Mouse (Mus musculus): ENCODE results near the gene Prtg. TPM values are rescaled to one million over a fixed set of nuclear protein-coding genes. Genes with fewer than 3 reads are reported as not detected.

The Prtg gene
- polyA plus RNA-seq (2017; shearing (Covaris generic)), result not detected

DNA sequence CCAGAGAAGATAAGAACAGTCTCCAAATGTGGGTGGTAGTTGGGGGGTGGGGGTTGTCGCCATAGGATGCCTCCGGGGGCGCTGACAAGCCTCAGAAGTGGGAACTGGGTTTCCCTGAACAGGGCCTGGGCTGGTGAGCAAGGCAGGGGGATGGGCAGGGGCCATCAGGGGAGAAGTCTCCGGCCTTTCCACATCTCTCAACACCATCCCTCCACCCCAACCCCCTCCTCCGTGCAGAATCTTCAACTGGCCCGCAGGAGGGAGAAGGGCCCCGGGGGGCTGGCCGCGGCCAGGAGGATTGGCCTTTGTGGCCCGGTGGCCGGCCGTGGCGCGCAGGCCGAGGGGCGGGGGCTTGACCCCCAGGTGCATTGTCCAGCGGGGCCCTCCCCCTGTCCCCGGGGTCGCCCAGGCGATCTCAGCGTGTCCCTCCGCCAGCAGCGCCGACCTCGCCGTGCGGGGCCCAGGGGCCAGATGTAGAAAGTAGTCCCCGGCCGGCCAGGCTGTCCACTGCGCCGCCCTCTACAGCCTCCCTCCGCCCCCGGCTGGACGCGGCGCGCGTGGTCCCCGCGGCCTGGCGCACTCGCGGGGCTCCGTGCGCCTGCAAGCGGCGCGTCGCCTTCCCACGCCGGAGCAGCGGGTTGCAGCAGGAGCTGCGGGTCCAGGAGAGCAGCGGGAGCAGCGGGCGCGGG, at the start of gene Prtg:
Prtg (plus strand) TSS at position 144 of the 689 bp plus-strand sequence.
- no peak for ATAC-seq

DNA sequence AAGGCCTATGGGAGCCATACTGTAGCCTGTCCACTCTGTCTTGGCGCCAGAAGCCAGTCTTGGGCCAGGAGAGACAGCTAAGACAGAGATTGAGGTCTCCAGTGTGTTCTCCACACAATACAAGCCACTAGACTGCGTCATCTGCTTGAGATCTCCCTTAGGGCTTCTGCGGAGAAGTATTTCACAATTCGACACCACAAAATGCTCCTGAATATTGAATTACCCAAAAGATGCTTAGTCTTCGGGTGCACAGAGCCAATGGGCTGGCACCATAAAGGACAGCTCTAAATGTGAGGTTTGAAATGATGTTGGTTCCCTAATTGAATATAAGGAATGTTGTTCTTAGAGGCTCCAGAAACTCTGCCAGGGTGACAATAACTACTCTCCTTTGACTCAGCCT, 49.5 kb upstream of the Prtg start:
- no peak for ATAC-seq

DNA sequence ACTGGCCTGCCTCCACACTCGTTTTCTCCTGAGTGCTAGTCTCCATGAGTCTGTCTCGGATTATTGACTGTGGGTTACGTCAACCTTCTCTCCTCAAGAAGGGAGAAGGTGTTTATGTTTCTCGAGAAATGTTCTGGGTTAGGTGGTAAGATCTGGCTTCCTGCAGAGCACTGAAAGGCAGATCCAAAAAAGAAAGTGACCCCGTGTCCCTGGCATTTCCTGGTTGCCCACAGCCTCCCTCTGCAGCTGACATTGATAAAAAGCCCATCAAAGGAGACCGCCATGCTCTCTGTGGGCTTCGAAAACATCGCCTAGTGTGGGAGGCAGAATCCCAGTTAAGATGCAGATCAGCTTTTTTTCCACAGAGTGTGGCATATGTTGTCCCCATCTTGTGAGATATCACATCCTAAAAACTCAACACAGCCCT, 48.0 kb upstream of the Prtg start:
- ATAC-seq, result no peak

DNA sequence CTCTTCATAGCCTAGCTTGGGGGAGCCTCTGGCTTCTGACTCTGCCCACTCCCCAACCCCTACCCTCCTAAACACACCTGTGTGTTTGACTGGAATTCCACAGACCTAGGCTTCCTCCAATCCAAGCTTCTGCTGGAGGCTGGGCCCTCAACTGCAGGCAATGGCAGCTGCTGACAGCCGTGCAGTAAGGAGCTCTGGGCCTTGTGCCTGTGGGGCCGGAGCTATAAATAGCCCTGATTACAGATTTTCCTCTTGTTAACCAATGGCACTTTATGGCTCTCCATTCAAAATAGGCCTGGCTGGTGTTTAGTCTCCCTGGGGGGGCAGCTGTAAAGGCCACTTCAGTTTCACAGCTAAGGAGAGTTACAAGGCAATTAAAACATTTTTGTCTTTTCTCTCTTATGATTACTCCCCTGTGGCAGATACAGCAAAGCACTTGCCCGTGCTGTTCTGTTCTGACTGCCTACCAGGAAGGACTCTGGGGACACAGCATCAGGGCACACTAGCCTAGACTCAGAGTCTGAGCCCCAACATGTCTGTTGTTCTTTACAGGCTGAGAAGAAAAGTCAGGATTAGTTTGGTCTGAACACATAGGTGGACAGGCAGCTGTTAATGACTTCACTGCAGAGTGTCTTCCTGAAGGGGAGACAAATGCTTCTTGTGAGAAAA, 43.5 kb upstream of the Prtg start:
- ATAC-seq, result no peak

DNA sequence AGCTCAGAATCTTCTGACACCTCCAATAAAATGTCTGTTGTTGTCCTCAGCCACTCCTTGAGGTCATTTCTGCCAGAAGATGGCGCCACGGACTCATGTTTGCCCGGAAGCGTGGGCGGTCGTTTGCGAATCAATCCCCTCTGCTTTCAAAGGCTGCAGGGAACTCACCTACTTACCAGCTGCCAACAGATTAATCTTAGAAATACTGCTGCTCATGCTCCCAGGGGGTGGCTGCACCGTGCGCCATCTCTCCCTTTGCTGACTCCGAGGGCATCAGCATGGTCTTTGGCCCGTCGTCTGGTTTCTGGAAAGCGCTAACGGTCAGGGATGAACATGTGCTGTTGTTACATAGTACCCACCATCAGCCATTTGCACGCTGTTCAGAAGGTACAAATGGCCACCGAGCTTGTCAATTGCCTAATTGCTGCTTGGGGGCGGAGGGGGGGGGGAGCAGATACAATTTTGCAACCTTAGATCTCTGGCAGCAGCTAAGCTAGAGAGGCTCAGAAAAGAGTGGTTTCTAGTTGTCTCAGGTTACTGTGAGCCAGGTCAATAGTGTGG, 39.8 kb upstream of the Prtg start:
- ATAC-seq, result no peak

DNA sequence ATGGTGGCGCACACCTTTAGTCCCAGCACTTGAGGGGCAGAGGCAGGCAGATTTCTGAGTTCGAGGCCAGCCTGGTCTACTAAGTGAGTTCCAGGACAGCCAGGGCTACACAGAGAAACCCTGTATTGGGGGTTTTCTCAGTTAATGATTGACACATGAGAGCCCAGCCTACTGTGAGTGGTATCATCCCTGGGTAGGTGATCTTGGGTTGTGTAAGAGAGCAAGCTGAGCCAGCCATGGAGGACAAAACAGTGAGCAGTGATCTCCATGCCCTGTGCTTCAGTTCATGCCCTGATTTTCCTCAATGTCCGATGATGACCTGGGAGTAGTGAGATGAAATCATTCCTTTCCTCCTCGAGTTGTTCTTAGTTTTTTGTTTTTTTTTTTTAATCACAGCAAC, 31.7 kb upstream of the Prtg start:
- no peak for ATAC-seq

DNA sequence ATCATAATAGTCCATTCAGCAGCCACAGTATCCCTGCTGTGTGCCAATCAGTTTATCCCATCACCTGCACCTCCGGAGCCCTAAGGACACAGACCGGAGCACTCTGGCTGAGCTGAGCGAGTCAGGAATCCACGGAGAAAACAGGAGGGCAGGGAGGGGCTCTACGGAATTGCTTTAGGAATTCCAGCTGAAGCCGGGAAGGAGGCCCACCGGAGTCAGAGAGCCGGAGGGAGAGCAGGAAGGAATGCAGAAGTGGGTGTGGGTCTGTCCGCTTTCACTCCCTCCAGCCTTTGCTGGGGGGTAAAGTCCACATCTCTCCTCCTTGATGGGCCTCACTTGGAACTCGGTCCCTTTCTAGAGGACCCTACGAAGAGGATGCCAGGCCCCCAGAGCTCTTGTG, 27.7 kb upstream of the Prtg start:
- ATAC-seq, result no peak

DNA sequence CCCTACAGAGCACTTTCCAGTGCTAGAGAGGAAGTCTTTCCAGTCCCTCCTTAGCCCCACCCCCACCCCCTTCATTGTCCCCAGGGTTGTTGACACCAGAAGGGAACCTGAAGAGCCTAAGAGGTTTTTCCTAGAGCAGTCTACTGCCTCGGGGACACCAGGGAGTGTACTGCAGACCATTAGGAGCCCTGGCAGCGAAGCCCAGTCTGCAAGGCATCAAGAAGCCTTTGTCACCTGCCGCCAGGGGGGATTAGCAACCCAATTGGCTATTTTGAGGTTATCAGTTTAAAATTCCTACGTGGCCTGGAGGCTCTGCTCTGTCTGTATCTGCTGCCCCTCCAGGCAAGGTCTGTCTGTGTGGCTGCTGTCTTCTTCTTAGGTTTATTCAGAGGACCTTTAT, 26.9 kb upstream of the Prtg start:
- no peak for ATAC-seq

DNA sequence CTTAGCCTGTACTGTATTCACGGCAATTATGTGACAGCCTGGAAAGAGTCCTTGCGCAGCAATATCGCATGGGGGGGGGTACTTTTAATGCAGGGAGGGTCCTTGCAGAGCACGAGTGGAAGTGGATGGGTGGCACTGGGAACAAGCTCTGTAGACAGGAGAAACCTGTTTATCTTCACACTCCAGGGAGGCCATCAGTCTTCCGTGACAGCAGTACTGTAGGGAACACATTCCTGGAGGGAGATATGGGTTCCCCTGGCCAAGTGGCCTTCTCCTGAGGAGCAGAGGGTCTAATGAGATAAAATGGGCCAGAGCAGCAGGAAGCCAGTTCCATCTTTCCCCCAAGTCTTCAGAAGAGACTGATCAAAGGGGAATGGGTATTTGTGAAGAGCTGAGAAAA, 26.0 kb upstream of the Prtg start:
- ATAC-seq, result no peak

DNA sequence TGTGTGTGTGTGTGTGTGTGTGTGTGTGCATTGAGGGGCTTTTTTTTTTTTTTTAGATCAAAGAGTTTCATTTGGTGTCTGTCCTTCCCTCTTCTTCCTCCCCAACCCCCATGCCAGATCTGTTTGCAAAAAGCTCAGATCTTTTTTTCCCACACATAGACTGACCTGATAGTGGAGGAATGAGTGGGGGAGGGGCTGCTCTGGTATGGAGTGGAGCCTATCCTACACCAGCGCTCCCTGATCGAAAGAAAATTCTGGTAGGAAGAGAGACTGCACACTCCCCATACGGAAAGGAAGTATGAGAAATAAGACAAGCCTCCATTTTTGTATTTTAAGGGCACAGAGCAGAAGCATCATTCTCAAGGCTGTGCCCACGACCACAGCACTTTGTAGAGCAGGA, 25.2 kb upstream of the Prtg start:
- no peak for ATAC-seq

DNA sequence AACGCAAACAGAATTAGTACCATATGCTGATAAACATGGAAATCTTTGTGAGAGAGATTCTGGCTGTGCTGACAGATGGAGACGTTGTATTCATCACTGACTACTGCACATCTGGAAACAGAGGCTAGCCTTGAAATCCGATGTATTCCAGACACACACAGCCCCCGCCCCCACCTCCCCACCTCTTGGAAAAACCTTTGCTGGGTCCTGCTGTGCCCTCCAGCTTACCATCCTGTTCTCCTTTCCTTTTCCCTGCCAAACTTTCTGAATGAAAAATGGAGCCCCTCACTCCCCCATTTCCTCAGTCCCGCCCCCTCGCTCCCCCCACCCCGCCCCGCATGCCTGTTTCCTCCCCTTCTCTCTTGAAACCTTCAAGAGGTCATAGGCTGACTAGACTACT, 24.6 kb upstream of the Prtg start:
- no peak for ATAC-seq

DNA sequence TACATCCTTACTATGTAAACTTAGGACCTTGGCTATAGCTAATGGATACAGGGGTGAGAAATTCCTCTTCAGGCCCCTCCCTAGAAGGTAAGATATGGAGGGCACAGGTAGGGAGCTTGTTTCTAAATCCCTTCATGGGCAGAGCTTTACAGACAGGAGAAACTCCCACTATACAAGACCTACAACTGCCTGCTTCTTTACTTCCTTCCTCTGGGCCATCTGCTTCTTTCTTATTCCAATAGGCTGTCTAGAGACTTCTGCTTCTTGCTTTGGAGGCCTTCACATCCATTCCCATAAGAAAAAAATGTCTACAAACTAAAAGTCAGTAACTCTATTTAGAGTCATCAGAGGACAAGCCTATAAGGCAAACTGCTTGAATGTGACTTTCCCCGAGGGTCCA, 18.9 kb upstream of the Prtg start:
- no peak for ATAC-seq

DNA sequence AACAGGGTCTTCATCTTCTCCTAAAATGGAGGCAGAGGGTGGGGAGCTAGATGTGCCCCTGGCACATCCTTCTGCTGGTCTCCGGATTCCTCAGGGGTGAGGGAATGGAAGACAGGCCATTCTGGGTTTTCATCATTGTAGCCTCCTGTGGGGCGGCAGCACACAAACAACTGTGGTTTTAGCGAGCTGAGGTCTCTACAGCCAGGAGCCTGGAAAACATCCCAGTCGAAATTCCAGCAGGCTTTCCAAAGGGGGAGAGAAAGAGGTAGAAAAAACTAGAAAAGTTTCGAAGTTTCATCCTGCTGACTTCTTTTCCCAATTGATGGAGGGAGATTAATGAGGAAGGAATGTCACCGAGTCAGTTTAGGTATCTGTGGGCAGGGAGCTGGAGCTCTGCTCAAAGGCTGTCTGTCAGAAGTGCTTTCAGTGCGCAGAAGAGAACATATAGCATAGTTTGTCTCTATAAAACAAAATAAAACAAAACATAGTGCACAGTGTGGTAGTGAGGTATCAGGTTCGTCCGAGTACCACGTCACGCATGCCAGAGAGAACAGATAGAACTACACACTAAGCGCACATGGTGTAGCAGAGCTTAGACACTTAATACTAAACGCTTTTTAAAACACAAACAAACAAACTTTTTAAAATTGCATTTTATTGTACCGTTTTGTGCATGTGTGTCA, 16.0 kb upstream of the Prtg start:
- no peak for ATAC-seq

DNA sequence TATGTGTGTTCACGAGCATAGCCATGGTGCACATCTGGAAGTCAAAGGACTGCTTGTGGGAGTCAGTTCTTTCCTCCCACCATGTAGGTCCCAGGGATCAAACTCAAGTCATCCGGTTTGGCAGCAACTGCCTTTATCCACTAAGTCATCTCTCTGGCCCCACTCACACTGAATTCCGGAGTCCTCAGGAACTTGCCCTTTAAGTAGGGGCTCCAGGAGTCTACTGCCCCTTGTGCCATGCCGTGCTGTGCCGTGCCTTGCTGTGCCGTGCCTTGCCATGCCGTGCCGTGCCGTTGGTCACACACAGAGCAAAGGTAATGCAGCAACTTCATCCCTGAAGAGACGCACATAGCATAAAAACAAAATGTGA, 15.5 kb upstream of the Prtg start:
- ATAC-seq, result no peak

DNA sequence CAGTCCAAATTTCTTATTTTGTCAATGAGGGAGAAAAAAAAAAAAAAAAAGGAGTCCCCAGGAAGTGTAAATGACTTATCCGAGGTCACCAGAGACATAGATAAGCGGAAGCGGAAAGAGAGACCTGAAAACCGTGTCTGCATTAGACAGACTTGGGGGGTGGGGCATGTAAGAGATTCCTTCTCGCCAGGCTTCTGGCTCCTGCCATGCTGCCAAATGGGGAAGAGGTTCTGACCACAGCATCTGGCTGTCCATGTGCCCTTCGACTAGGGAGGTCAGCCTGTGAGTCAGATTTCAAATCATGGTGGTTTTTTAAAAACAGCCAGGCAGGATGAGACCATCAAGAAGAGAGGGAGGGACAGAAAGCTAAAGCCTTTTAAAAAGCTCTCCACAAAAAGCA, 15.0 kb upstream of the Prtg start:
- ATAC-seq, result no peak

DNA sequence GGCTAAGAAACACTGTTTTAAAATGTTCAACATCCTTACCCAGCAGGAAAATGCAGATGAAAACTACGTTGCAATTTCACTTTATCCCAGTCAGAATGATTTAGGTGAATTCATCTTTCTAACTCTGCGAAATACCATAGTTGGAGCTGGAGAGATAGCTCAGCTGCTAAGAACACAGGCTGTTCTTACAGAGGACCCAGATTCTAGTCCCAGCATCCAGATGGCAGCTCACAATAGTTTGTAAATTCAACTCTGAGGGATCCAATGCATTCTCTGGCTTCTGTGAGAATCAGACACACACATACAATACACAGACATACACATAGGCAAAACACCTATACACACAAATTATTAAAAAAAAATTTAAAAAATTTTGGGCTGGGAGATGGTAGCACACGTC, 11.4 kb upstream of the Prtg start:
- ATAC-seq, result no peak

DNA sequence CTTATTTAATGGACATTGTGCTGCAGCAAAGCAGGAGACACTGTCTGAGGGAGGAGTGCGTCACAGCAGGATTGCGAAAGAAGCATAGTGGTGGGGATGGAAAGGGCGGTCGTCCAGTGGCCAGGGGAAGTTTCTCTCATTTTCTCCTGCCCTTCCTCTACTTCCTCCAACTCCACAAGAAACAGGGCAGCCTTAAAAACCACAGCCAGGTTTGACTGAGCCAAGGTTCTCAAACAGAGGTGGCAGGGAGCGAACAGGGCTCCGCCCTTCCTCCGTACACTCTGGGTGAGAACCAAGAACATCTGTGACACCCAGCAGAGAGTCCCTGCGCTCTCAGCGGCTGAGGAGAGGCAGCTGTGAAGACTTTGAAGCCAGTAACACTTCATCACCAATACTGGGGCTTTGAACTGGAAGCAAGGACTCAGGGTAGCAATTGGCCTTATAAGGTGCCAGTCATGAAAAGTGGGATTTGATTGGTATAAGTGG, 9.5 kb upstream of the Prtg start:
- peak; percentile 57 for ATAC-seq

DNA sequence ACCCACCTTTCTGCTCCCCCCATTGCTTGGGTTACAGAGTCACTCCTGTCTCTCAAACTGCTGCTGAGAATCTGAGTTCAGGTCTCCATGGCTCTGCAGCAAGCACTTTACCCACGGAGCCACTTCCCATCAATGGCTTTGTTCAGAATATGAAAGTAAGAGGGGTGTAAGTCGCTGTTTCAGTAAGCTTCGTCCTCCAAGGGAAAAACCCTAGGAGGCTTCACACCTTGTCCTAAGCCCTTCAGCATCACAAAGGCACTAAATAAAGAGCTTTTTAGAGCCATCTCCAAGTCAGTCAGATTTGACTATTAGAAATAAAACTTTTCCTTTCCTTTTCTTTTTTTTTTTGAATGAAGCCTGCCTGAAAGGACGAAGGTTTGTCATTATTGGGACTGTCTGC, 3.4 kb upstream of the Prtg start:
- no peak for ATAC-seq

DNA sequence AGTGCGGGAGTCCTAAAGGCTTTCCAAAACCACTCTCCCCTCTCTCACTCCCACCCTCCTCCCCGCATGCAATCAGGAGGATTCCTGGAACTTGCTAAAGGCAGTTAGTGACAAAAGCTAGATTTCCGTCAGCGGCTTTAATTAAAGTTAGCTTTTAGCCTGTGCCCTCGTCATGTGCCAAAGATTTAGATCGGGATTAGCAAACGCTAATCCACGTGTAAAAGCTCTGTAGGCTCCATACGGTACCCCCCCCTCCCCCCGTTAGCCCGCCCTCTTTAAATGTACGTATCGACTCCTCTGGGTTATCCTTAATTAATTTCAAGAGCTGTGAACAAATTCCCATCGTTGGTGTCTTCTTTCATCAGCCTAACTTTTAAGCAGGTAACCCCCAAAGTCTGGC, 528 bp upstream of the Prtg start:
- no peak for ATAC-seq

DNA sequence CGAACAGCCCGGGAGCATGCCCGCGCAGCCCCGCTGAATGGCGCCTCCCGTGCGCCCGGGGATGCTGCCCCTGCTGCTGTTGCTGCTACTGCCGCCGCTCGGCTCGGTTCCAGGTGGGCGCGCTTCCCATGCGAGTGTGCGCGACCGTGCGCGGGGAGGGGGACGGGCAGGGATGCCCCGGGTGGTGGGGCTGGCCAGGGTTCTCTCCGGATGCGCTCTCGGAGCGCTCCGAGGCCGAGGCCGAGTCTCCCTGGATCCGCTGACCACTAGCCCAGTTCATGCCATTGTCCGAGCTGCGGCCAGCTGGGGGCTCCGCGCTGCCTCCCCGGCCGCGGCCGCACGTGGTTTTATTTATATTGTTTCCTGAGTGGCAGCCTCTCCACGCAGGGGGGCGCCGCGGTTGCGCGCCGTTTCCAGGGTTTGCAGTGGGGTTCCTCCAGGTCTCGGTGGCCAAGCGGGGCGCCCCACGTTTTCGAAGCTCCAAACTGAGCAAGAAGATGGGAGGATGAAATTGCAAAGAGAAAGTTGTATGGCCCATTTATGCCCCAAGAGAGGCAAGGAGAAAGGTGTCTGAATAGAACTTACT, 839 bp downstream of the Prtg start:
- ATAC-seq, result no peak

DNA sequence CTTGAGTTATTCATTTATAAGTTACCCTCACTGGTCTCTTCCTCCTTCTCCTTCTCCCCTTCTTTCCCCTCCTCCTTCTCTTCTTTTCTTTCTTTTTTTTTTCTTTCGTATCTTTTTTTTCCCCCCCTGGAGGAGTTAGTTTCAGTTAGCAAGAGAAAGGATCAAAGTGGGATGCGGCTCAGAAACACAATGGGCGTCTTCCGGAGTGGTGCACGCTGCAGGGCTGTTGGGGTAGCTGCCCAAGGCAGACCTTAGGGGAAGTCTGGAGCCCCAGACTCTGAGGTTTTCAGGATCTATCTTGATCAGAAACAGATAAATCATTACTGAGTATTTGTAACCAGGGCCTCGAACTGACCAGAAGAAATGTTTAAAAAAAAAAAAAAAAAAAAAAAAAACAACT, 1.5 kb downstream of the Prtg start:
- ATAC-seq, result no peak

DNA sequence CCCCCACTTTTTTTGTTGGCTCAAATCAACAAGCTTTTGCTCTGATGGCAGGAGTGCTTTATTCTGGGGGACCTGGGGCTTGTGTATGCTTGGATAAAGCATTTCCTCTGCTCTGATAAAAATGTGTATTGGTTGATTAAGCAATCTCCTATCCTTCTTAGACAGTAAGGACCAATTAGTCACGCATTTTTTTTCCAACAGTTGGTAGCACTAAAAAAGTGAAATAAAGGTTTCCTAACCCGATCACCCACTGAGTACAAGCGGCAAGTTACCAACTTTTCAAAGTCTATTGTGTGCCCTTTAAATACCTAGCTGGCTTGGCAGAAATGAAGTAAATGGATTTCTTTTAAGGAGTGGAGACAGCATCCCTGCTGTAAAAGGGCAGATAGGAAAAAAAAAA, 1.9 kb downstream of the Prtg start:
- ATAC-seq, result no peak

DNA sequence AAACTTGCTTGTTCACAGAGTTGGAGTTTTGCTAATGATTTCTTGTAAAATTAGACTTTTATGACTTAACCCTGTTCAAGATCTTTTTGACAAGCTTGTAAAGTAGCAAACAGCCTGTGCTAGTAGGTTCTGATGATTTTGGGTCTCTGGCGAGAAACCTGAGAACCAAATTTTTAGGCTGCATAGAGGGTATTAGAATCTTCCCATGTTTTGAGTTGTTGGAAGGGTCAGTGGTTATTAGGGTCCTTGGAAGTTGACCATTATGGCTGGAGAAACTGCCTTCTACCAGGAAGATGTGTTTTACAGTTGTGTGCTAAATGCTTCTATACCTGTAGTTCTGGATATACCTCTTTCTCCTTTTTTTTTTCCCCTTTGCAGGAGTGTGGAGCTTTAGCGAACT, 2.4 kb downstream of the Prtg start:
- no peak for ATAC-seq

Measured in activated CD4-positive, CD25-positive, alpha-beta regulatory T cell, adult 4 months (primary cell).